Mouse (Mus musculus) kidney, adult 2 months (tissue): ENCODE data around the gene Naa38.

Experiments
- CTCF ChIP-seq: fragments of 200-500 bp; conservative IDR thresholded peaks from 2 replicates; pipeline ENCODE4 v1.5.1; 2011; ENCODE audit warnings: low read depth, mild to moderate bottlenecking, control low read depth, low read length, moderate library complexity, mixed read lengths; ENCODE audit not compliant: insufficient read depth, insufficient read length
- POLR2A ChIP-seq: fragments of 200-500 bp; IDR thresholded peaks from one replicate; pipeline ENCODE4 v1.6.1; 2011; ENCODE audit warnings: low read depth, low read length, control low read depth

DNA sequence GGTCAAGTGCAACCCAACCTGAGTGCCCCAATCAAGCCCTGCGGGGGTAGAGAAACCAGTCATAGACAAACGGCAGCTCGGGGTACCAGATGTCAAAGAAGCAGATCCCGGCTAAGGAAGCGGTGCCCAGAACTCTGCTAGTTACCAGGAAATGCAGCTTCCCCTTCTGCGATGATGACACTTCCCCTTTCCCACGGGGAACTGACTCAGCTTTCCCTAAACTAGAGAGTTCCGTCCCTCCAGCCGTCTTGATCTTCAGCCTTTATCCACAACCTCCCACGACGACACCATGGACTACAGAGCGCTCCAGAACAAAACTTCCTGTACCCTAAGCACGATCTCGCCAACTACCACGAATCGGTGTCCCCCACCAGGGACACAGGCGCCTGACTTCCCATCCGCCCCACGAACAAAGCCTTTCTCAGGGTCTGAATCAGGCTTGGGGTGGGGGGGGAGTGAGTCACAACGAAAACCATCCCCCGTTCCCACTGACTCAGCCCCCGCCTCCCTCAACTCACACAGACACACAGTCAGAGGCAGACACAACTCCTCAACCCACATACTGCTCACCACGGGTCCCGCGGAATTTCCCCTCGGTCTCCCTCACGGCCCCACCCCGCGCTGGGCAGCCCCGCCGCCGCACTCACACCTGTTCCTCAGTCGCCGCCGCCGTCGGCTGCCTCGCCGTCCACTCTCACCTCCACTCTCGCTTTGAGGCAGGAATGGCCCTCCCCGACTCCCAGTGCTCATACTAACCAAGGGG is 15.2 kb downstream of the Naa38 start:
- TF ChIP-seq POLR2A (peak; percentile 3), CTCF (no peak)
